Mouse (Mus musculus) cerebellum, adult 9-10 months (tissue): ENCODE measurements around the gene Prr19.
"Not testable (repeated sequence)": the region's sequence is repeated elsewhere in the genome, so short reads cannot be mapped to it uniquely, and the experiment has no call there.

Experiments used
- DNase-seq: peaks from one replicate; pipeline ENCODE4 v3.0.0; 2022

Gene Prr19

DNA sequence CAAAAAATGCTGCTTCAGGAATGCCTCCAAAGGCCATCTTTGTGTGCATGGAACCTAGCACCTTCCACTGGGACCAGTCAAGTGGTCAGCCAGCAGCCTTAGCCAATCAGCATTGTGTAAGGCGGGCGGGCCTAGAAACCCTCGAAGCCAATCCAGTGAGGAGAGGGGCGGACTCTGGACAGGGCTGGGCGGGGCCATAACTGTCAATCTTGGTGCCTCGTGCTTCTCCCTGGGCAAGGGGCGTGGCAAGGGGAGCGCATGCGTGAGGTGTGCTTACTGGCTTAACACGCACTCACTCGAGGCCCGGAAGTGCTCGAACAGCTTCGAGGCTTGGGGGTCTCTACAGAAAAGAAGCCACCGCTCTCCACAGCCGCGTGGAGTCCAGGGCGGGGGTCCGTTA, at the start of gene Prr19:
Gene Prr19 (plus strand): TSS at position 349 of the 400 bp plus-strand sequence.
- no peak for DNase-seq

GRCm38 (mm10) chr7:25251822-25252221, 49.4 kb upstream of the Prr19 start:
- DNase-seq, result peak; percentile 71

GRCm38 (mm10) chr7:25261896-25262295, 39.3 kb upstream of the Prr19 start:
- DNase-seq, result no peak

DNA sequence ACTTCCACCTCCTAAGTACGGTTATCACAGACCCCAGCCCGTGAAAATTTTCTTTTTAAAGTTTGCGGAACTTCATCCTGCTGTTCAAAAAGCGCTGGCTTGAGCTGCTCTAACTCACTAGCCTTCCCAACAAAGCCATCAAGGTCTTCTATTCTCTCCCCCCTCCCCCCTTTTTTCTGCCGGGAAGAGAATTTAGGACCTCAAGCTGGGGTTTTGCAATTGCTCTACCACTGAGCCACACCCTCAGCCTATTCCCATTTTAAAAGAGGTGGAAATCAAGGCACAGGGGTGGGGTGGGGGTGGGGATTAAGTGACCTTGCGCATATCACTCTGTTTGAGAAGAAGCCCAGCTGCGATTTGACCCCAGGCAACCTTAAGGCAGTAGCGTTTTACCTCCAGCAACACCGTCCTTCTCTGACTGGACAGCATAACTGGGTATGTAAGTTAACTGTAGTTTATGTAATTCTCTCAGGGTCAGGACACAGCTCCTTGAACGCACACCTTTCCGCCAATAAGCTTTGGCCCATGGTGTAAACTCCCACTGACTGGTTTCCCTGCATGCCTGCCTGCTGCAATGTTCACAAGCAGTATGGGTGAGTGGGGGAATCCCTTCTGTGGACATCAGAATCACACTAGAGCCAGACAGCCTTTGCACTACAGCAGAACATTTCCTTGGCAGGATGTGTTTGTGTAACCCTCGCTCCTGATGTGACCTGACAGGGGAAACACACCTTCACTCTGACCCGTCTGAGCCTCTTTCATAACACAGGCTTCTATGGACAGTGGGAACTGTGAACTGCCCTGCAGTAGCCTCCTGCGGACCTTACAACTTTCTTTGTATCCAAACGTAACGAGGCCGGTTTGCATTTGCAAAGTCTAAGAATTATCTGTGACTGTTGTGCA, 37.0 kb upstream of the Prr19 start:
- DNase-seq, result no peak

DNA sequence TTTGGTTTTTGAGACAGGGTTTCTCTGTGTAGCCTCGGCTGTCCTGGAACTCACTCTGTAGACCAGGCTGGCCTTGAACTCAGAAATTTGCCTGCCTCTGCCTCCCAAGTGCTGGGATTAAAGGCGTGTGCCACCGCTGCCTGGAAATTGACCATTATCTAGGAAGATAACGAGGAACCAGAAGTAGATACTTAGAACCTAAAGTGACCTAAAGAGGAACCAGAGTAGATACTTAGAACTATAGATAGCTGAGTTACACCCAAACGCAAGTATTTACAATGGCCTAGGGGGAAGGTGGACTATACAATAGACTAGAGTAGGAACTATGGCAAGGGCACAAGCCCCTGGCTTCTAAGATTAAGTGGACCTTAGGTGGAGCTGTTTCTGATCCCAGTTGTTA, 35.5 kb upstream of the Prr19 start:
- not testable (repeated sequence) for DNase-seq

DNA sequence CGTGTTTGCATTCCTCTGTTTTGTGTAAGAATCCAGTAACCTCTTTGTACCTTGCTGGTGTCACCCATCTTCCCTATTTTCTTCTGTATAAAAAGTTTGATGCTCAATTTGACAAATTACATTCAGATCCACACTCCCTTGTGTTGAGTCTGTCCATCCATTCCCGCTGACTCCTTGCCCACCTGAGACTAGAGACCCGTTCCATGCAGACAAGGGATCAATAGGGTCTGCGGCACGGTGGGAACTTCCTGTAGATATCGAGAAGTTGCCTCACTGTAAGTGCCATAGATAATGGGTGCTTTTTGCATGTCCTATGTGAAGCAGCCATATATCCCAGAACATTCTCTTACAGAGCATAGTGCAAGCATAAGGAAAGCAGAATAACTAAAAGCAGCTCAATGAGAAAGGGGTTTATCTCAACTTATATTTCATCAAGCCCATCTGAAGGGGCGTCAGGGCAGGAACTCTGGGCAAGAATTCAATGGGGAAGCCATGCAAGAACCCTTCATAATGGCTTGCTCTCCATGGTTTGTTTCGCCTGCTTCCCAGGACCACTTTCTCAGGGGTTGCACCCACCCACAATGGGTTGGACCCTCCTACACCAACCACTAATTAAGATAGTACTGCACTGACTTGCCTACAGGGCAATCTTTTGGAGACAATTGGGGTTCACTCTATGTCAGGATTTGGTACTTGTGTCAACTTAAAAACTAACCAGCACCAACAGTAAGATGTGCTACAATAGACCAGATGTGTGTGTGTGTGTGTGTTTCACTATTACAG, 34.8 kb upstream of the Prr19 start:
- peak; percentile 68 for DNase-seq

DNA sequence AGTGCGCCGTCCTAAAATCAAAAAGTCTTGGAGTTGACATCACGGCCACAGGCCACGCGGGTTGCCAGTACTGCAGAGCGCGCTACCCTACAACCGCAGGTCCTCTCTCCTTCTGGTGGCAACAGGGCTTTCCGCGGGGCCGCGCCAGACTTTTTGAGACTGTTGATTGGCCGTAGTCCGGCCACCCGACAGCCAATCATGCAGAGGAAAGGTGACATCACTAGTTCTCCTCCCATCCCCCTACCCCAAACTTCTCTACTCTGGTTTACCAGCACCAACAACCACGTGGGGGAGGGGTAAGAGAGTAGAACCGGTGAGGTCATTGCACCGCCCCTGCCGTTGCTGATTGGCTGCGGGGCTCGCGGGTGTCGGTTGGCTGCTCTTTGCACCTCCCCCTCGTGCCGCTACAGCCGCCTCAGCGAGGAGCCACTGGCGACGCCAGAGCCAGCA, 33.9 kb upstream of the Prr19 start, which contains the start of gene Cic:
Gene Cic (plus strand): TSS at position 404 of the 450 bp plus-strand sequence.
- peak; percentile 100 for DNase-seq

GRCm38 (mm10) chr7:25267751-25268463, 33.3 kb upstream of the Prr19 start:
- DNase-seq, result peak; percentile 100

GRCm38 (mm10) chr7:25268588-25268987, 32.6 kb upstream of the Prr19 start:
- no peak for DNase-seq

DNA sequence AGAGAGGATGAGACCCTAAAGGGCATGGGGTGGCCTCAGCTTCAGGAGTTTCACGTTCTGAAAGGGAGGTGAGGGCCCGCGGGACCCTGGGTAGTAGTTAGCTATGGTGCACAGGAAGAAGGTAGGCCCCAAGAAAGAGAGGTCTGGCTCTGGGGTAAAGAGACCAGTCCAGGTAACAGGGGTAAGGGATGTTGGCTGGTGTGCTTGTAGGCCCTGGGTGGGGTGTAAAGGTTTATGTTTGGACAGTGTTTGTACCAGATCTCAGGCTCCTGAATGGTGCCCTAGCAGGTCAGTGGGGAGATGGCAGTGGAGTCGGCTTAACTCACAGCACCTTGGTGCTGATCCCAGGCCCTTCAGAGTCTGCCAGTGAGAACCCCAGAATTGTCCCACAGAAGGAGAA, 32.2 kb upstream of the Prr19 start:
- DNase-seq, result peak; percentile 69

DNA sequence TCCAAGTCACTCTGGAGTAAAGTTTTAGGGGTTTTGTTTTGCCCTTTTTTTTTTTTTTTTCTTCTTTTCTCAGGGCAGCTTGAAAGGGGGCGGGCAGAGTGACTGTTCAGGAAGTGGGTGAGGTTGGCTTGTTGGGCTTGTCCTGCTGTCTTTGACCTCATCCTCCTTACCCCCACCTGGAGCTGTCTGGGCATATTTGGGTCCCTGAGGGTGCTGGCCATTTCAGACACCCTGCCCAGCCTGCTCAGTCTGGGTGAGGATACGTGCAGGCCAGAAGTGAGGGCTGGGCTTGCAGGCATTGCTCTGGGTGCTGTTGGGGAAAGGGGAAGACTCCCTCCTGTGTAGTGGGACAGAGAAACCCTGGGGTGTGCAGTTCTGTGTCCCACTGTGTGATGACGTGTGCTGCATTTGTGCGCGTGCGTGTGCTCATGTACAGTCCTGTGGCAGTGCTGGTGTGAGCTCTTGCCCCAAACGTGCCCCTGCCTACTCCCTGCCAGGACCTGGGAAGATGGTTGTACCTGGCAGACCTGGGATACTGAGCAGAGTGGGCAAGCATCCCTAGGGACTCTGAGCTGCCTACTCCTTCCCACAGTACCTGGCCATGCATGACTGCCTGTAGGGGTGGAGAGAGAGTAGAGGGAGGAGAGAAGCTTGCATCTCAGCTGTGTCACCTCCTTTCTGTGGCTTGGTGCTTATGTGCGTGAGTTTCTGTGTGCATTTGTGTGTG, 31.5 kb upstream of the Prr19 start:
- DNase-seq, result peak; percentile 62

- DNase-seq, result peak; percentile 58
These were observed 30.3 kb upstream of the Prr19 start for GRCm38 (mm10) chr7:25270652-25271633.

DNA sequence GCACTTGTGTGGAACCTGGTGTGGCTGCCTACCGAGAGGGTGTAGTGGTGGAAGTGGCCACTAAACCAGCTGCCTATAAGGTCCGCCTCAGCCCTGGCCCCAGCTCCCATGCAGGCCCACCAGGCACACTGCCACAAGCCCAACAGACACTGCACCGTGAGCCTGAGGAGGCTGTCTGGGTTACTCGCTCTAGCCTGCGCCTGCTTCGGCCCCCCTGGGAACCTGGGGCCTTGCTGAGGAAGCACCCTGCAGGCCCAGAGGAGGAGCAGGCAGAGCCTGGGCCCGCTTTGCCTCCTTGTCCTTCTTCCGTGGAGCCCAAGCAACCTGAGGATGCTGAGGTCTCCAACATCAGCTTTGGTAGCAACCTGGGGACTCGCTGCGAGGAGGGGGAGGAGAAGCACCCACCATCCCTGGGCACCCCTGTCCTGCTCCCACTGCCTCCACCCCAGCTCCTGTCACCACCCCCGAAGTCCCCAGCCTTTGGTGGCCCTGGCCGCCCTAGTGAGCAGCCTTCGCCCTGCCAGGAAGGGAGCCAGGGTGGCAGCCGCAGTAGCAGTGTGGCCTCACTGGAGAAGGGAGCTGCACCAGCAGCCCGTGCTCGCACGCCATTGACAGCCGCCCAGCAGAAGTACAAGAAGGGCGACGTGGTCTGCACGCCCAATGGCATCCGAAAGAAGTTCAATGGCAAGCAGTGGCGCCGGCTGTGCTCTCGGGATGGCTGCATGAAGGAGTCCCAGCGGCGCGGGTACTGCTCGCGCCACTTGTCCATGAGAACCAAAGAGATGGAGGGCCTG, 29.4 kb upstream of the Prr19 start:
- DNase-seq, result peak; percentile 54

DNA sequence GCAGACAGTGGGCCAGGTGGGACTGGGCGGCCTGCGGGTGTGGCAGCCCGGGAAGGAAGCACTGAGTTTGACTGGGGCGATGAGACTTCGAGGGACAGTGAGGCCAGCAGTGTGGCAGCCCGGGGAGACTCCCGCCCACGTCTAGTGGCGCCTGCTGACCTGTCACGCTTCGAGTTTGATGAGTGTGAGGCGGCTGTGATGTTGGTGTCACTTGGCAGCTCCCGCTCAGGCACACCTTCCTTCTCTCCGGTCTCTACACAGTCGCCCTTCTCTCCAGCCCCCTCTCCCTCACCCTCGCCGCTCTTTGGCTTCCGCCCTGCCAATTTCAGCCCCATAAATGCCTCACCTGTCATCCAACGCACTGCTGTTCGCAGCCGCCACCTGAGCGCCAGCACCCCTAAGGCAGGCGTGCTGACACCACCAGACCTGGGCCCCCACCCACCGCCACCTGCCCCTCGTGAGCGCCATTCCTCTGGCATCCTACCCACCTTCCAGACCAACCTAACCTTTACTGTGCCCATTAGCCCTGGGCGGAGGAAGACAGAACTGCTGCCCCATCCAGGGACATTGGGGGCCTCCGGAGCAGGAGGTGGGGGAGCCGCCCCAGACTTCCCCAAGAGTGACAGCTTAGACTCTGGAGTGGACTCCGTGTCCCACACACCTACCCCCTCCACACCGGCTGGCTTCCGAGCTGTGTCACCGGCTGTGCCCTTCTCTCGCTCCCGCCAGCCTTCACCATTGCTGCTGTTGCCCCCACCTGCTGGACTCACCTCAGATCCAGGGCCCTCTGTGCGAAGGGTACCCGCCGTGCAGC, 28.6 kb upstream of the Prr19 start:
- DNase-seq, result peak; percentile 50

- peak; percentile 57 for DNase-seq
These were observed 27.7 kb upstream of the Prr19 start for GRCm38 (mm10) chr7:25273259-25274241.

GRCm38 (mm10) chr7:25274571-25274970, 26.6 kb upstream of the Prr19 start:
- DNase-seq, result no peak

DNA sequence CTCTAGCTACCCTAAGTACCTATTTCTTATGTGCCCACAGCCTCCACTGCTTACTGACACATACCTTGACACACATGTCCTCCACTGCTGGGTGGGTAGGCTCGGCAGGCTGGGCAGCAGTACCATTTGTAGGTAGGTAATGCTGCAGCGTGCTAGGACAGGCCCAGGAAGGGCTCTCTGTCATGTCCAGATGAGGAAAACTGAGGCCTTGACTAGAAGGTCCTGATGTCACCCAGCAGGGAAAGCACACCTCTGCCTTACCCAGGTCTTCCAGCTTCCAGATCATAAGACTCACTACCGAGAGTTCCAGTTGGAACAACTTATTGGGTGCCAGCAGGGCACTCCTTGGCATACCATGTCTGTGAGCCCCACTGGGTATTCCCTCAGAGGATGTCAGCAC, 26.2 kb upstream of the Prr19 start:
- no peak for DNase-seq
